Mouse (Mus musculus) C2C12 (cell line): ENCODE data around the gene Lamb2. TPM values are rescaled to one million over a fixed set of nuclear protein-coding genes. Genes with fewer than 3 reads are reported as not detected.

Source experiments
- H3K27me3 ChIP-seq: one replicate; pipeline ENCODE4 v1.6.1; 2011; ENCODE audit not compliant: control insufficient read depth, insufficient read depth, insufficient read length
- H3K36me3 ChIP-seq: one replicate; pipeline ENCODE4 v1.6.1; 2011; ENCODE audit not compliant: control insufficient read depth, insufficient read depth
- H3K4me3 ChIP-seq: one replicate; pipeline ENCODE4 v1.5.1; 2011; ENCODE audit warnings: mild to moderate bottlenecking, control low read depth; ENCODE audit not compliant: poor library complexity, insufficient read depth, severe bottlenecking
- H3K79me2 ChIP-seq: one replicate; pipeline ENCODE4 v1.6.1; 2011; ENCODE audit not compliant: control insufficient read depth, insufficient read depth
- H3K79me3 ChIP-seq: one replicate; pipeline ENCODE4 v1.6.1; 2011; ENCODE audit warnings: low read depth, control low read depth
- H3ac ChIP-seq: one replicate; pipeline ENCODE3; 2011; ENCODE audit warnings: low read depth; ENCODE audit not compliant: control insufficient read depth, insufficient read length
- CEBPB ChIP-seq: IDR thresholded peaks from one replicate; pipeline ENCODE4 v1.6.1; 2011; ENCODE audit warnings: low read depth, mild to moderate bottlenecking, control low read depth, moderate library complexity
- CTCF ChIP-seq: IDR thresholded peaks from one replicate; pipeline ENCODE4 v1.5.1; 2011; ENCODE audit not compliant: control insufficient read depth, insufficient read depth, insufficient read length
- FOSL1 ChIP-seq: IDR thresholded peaks from one replicate; pipeline ENCODE4 v1.8.0; 2011; ENCODE audit warnings: mild to moderate bottlenecking, low read length; ENCODE audit not compliant: poor library complexity, insufficient read depth, severe bottlenecking
- MAX ChIP-seq: IDR thresholded peaks from one replicate; pipeline ENCODE4 v1.6.1; 2011; ENCODE audit warnings: mild to moderate bottlenecking, control low read depth
- MYOD1 ChIP-seq: IDR thresholded peaks from one replicate; pipeline ENCODE4 v1.6.1; 2011; ENCODE audit warnings: low read depth; ENCODE audit not compliant: control insufficient read depth, insufficient read length
- MYOG ChIP-seq: IDR thresholded peaks from one replicate; pipeline ENCODE4 v1.6.1; 2011; ENCODE audit not compliant: control insufficient read depth, insufficient read length; ENCODE audit errors: extremely low read depth
- USF1 ChIP-seq: IDR thresholded peaks from one replicate; pipeline ENCODE4 v1.6.1; 2011; ENCODE audit warnings: low read depth, mild to moderate bottlenecking, control low read depth, moderate library complexity
- polyA plus RNA-seq: library from polyadenylated mRNA; unstranded; fragments of >200 nt; fragmentation: generic; extraction: Trizol; gene quantifications from one replicate; pipeline ENCODE4 v1.2.1, GENCODE M21; 2012; ENCODE audit warnings: missing spikeins

The Lamb2 gene
- polyA plus RNA-seq, 1 experiment: 36.3 TPM

DNA sequence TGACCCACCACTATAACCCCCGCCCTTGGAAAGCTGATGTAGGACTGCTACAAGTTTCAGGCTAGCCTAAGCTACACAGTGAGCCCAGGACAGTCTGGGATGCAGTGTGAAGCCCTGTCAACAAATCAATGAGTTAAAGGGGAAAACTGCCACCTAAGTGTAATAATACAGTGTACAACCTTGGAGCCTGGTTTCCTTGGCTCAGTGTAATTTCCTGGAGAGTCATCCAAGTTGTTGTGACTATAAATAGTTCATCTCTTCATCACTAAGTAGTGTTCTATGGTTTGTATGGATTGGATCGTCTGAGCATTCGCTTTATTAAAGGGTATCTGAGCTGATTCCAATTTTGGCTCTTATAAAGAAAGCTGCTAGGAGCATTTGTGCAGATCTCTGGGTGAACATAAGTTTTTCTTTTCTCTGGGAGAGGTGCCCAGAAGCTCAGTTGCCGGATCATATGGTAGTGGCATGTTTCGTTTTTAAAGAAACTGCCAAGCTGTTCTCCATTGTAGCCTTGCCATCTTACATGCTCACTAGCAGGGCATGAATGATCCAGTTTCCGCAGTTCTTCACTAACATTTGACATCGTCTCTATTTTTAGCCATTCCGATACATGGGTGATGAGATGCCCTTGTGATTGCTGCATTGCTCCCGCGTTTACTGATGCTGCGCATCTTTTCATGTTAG is 38.2 kb upstream of the Lamb2 start:
- Histone ChIP-seq H3ac (no peak overlapping the region), H3K4me3 (no peak overlapping the region), H3K79me2 (no peaks in the 10 kb centered on the region), H3K79me3 (no peaks in the 10 kb centered on the region), H3K27me3 (peaks cover 32% of the 10 kb centered on the region), H3K36me3 (no peaks in the 10 kb centered on the region)
- TF ChIP-seq MYOD1 (no peak), MYOG (no peak), CEBPB (no peak), USF1 (no peak), FOSL1 (no peak), CTCF (no peak), MAX (no peak)

DNA sequence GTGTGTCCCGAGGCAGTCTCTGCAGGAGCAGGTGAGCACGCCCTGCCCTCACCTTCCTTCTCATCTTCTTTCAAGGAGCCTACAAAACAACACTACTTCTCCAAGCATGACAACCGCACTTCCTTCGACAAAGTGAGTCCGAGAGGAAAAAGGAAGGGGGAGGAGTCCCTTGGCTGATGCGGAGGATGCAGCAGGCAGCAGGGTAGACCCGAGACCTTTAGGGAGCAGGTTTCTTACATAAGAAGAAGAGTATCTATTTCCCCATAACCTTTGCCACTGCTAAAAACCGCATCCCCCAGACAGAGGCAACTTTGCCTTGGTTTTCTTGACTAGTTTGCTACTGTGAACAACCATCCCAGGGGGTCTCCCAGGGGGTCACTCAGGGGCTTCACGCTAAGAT is 34.4 kb upstream of the Lamb2 start:
- H3K79me2 ChIP-seq: no peaks in the 10 kb centered on the region
- TF ChIP-seq FOSL1: no peak
- no peak for TF ChIP-seq MAX
- no peak for TF ChIP-seq USF1
- TF ChIP-seq MYOD1: no peak
- no peak for TF ChIP-seq MYOG
- no peak for TF ChIP-seq CTCF
- no peak for TF ChIP-seq CEBPB
- no peak overlapping the region for H3ac ChIP-seq
- H3K36me3 ChIP-seq: no peaks in the 10 kb centered on the region
- H3K79me3 ChIP-seq: no peaks in the 10 kb centered on the region
- H3K4me3 ChIP-seq: no peak overlapping the region
- peaks cover 16% of the 10 kb centered on the region for H3K27me3 ChIP-seq

DNA sequence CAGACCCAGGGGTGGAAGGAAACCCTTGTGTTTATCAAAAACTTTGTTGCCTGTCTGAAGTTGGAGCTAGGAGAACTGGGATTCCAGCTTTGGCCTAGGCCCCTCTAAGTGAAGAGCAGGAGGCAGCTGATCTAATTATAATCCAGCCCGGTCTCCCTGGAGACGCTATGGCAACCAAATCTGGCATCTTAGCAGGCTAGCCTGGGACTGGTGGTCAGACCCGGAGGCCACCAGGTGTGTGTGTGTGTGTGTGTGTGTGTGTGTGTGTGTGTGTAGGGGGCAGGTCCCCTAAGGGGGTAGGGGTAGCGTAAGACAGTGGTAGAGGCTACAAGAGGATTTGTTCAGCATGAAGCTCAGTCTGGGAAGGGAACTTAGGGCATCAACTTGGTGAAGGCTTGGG is 29.7 kb upstream of the Lamb2 start:
- Histone ChIP-seq H3K4me3 (no peak overlapping the region), H3ac (no peak overlapping the region), H3K79me2 (no peaks in the 10 kb centered on the region), H3K27me3 (peaks cover 11% of the 10 kb centered on the region), H3K79me3 (no peaks in the 10 kb centered on the region), H3K36me3 (no peaks in the 10 kb centered on the region)
- TF ChIP-seq MYOD1: no peak
- no peak for TF ChIP-seq CTCF
- TF ChIP-seq MYOG: no peak
- no peak for TF ChIP-seq CEBPB
- TF ChIP-seq MAX: no peak
- no peak for TF ChIP-seq FOSL1
- TF ChIP-seq USF1: no peak

DNA sequence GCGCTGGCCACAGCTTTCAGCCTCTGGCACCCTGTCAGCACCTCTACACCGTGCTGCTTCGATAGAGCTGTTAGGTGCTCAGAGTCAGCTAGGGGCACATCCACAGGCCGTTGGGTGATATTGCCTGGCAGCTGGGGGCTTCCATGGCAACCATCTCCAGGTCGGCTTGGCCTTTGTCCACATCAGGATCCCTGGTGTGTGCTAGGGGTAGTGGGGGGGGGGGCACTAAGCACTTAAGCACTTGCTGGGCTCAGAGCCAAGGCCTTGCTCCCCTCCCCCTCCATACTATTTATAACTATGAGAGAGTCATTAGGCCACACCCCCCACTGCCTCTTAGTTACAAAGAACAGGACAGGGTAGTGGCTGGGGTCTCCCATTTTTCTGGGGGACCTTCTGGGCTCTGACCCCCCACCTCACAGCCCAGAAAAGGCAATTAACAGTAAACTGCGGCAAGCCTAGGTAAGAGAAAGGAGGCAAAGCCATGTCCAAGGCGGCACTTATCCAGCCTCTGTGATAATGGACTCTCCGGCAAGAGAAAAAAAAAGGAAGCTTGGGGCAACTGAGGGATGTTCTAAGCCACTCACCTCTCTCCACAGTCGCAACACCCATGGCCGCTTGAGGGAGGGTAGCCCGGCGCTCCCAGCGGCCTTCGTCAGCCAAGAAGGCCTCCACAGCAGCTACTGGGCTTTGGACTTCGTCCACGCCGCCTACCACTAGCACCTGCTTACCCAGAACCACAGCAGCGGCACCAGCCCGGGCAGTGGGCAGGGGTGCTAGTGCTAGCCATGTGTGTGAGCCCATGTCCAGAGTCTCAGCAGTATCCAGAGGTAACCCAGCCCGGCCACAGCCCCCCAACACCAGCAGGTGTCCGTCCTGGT is 29.0 kb upstream of the Lamb2 start:
- Histone ChIP-seq H3K4me3 (no peak overlapping the region), H3K79me2 (no peaks in the 10 kb centered on the region), H3ac (no peak overlapping the region), H3K27me3 (peaks cover 4% of the 10 kb centered on the region), H3K36me3 (no peaks in the 10 kb centered on the region), H3K79me3 (no peaks in the 10 kb centered on the region)
- TF ChIP-seq FOSL1: no peak
- no peak for TF ChIP-seq CTCF
- TF ChIP-seq USF1: no peak
- no peak for TF ChIP-seq MAX
- TF ChIP-seq CEBPB: no peak
- TF ChIP-seq MYOG: no peak
- TF ChIP-seq MYOD1: no peak

DNA sequence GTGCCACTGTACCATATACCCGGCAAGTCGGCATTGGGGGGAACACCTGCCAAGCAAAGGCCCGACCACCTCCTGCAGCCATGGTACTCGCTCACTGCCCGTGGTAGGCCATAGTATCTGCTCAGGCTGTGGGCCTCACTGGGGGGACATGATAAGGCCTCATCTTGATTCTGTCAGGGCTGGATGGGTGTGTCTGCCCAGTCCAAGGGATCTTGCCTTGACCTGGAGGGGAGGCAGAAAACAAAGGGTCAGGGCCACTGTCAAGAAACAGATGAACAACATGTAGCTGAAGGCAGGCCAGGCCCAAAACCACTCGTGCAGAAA is 28.4 kb upstream of the Lamb2 start:
- TF ChIP-seq CEBPB (no peak), MYOG (no peak), FOSL1 (no peak), CTCF (no peak)
- no peak overlapping the region for H3K4me3 ChIP-seq
- H3ac ChIP-seq: no peak overlapping the region
- H3K27me3 ChIP-seq: no peaks in the 10 kb centered on the region
- no peaks in the 10 kb centered on the region for H3K79me3 ChIP-seq
- no peaks in the 10 kb centered on the region for H3K79me2 ChIP-seq
- no peaks in the 10 kb centered on the region for H3K36me3 ChIP-seq
